Mouse (Mus musculus): Measurements from ENCODE around the gene Urah. TPM values are rescaled to one million over a fixed set of nuclear protein-coding genes. Genes with fewer than 3 reads are reported as not detected.
A peak's percentile ranks its signal among the peaks of the same experiment; 100 is the strongest.

Gene Urah
- polyA plus RNA-seq, 1 experiment, result not detected

DNA sequence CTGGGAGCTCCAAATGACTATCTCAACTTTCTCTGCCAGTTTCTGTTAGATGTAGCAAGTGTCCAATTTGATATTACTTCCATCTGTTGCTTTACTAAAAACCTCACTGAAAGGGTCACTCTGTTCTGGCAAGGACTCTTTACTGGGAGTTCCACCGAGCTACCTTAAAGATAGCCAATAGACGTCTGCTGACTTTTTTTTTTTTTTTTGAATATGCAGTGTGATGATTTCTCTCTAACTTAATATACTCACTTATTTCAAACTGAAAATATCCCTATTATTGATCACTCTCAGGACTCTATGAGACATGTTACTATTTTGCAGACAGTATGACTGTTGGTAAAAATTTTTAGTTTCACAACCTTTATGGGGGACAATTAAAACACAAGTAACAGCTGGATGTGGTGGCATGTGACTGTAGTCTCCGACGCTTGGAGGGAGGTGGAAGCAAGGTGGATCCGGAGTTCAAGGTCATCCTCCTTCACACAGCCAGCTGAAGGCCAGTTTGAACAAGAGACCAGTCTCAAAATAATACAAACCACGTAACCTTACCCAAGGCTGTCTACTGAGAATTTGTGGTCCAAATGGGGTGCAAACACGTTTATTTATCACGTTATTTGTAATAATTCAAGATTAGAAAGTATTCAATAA lies 46.2 kb downstream of the Urah start:
- H3K4me1 ChIP-seq (ENCODE audit: control insufficient read depth), result peaks cover 50% of the 10 kb centered on the region
- H3K36me3 ChIP-seq (ENCODE audit: control insufficient read depth), result peaks cover 53% of the 10 kb centered on the region
- no peaks in the 10 kb centered on the region for H3K27me3 ChIP-seq (ENCODE audit: control insufficient read depth)
- no peak for TF ChIP-seq GATA1 (IDR thresholded peaks at IDR 0.05; ENCODE audit: low read length)
- no peak for TF ChIP-seq TAL1 (IDR thresholded peaks at IDR 0.05; ENCODE audit: low read length)
- H3K9me3 ChIP-seq (ENCODE audit: control insufficient read depth, low read length), result no peaks in the 10 kb centered on the region
- peak overlapping the region; percentile 87 for H3K4me3 ChIP-seq (replicated peaks)

DNA sequence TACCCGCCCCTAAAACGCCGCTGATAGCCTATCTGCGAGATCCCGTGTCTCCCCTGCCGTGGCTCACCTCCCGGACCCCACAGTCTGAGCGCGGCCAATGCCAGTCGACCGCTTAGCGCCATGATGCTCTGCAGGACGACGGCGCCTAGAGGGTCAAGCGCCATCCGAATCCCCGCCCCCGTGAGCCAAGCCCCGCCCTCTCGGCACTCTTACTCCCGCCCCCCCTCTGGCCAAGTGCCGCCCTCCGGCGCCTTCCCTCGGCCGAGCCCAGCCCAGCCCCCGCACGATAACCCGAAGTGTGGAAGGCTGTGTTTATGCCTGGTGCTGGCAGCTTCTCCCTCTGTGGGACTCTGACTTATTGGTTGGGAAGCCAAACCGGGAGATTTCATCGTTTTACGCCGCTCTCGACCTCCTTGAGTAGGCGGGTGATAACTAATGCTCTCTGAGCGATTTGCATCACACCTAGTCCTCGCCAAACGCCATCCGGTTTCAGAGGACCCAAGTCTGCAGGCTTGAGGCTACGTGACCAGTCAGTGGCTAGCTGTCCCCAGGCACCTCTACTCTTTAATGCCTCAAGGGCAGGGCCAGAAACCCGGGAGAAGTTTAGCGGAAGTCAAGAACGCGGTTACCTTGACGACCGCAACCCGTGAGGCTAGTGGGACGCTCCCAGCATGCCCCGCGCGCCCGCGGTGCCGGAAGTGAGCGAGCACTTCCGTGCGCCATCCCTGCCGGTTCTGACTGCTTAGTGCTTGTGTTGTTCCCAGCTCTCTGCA lies 47.1 kb downstream of the Urah start, which contains the start of the genes Psmd13 and Sirt3:
Gene Psmd13 (plus strand): TSS at position 273 of the 773 bp plus-strand sequence.
Gene Sirt3 (minus strand): TSS at position 614 of the 773 bp plus-strand sequence.
- no peak for TF ChIP-seq TAL1 (IDR thresholded peaks at IDR 0.05; ENCODE audit: low read length)
- TF ChIP-seq GATA1 (IDR thresholded peaks at IDR 0.05; ENCODE audit: low read length), result no peak
- no peaks in the 10 kb centered on the region for H3K9me3 ChIP-seq (ENCODE audit: control insufficient read depth, low read length)
- peaks cover 50% of the 10 kb centered on the region for H3K4me1 ChIP-seq (ENCODE audit: control insufficient read depth)
- peak within 1 kb of the TSS; percentile 87 for H3K4me3 ChIP-seq (replicated peaks)
- H3K36me3 ChIP-seq (ENCODE audit: control insufficient read depth), result peaks cover 53% of the 10 kb centered on the region
- H3K27me3 ChIP-seq (ENCODE audit: control insufficient read depth), result no peaks in the 10 kb centered on the region

DNA sequence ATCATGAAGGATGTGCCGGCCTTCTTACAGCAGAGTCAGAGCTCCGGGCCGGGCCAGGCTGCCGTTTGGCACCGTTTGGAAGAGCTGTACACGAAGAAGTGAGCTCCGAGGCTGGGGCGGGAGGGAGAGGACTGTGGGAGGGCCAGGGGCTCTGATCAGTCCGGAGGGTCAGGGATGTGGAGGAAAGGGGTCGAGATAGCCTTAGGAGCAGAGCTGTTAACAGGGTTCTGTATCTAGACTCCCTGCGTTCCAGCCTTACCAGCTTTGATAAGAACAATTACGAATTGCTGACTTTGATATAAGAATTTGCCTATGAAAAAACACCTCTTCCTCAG lies 47.6 kb downstream of the Urah start:
- peak overlapping the region; percentile 87 for H3K4me3 ChIP-seq (replicated peaks)
- H3K27me3 ChIP-seq (ENCODE audit: control insufficient read depth), result no peaks in the 10 kb centered on the region
- TF ChIP-seq TAL1 (IDR thresholded peaks at IDR 0.05; ENCODE audit: low read length), result no peak
- H3K9me3 ChIP-seq (ENCODE audit: control insufficient read depth, low read length), result no peaks in the 10 kb centered on the region
- peaks cover 50% of the 10 kb centered on the region for H3K4me1 ChIP-seq (ENCODE audit: control insufficient read depth)
- H3K36me3 ChIP-seq (ENCODE audit: control insufficient read depth), result peaks cover 53% of the 10 kb centered on the region

Other genes with a start within 250 kb of the Urah start
- not detected in 2 replicates for gene Olfr46, start 233.7 kb upstream of the Urah start, polyA plus RNA-seq (2012)
- gene Olfr61, start 206.0 kb upstream of the Urah start, polyA plus RNA-seq (2012), result not detected in 2 replicates
- gene Olfr53, start 188.6 kb upstream of the Urah start, polyA plus RNA-seq (2012), result not detected in 2 replicates
- gene Olfr539, start 175.1 kb upstream of the Urah start, polyA plus RNA-seq (2012), result 0.01 TPM in 1 of 2 replicates, not detected in the other
- 0.01 TPM in 1 of 2 replicates, not detected in the other for gene Olfr45, start 153.1 kb upstream of the Urah start, polyA plus RNA-seq (2012)
- not detected in 2 replicates for gene Olfr541, start 137.8 kb upstream of the Urah start, polyA plus RNA-seq (2012)
- gene Cyp2e1, start 71.3 kb upstream of the Urah start, polyA plus RNA-seq (2012), result not detected in 2 replicates
- 0.05 TPM in 1 of 2 replicates, not detected in the other for gene Syce1, start 47.2 kb upstream of the Urah start, polyA plus RNA-seq (2012)
- not detected in 2 replicates for gene Zfp941, start 12.8 kb upstream of the Urah start, polyA plus RNA-seq (2012)
- gene Scgb1c1, start 10.5 kb downstream of the Urah start, polyA plus RNA-seq (2012), result not detected in 2 replicates
- not detected in 2 replicates for gene Odf3, start 12.8 kb downstream of the Urah start, polyA plus RNA-seq (2012)
- gene Gm45785, start 21.3 kb downstream of the Urah start, polyA plus RNA-seq (2012), result not detected in 2 replicates
- gene Ric8a, start 21.9 kb downstream of the Urah start, polyA plus RNA-seq (2012), result 2.1 and 2.7 TPM in 2 replicates
- 0.95 and 1.2 TPM in 2 replicates for gene Bet1l, start 22.6 kb downstream of the Urah start, polyA plus RNA-seq (2012)
- gene Psmd13, start 47.0 kb downstream of the Urah start, polyA plus RNA-seq (2012), result 13.2 and 18.4 TPM in 2 replicates
- 1.8 and 1.9 TPM in 2 replicates for gene Sirt3, start 47.3 kb downstream of the Urah start, polyA plus RNA-seq (2012)
- gene Cox8b, start 65.4 kb downstream of the Urah start, polyA plus RNA-seq (2012), result not detected in 2 replicates
- not detected in 2 replicates for gene Nlrp6, start 85.9 kb downstream of the Urah start, polyA plus RNA-seq (2012)
- gene Pgghg, start 106.4 kb downstream of the Urah start, polyA plus RNA-seq (2012), result 0.05 and 0.32 TPM in 2 replicates
- gene Ifitm5, start 115.3 kb downstream of the Urah start, polyA plus RNA-seq (2012), result not detected in 2 replicates
- gene Gm45717, start 120.9 kb downstream of the Urah start, polyA plus RNA-seq (2012), result not detected in 2 replicates
- 3.3 and 3.7 TPM in 2 replicates for gene Ifitm2, start 121.0 kb downstream of the Urah start, polyA plus RNA-seq (2012)
- gene Ifitm1, start 132.2 kb downstream of the Urah start, polyA plus RNA-seq (2012), result 0.05 and 0.47 TPM in 2 replicates
- 0.26 and 0.29 TPM in 2 replicates for gene Ifitm3, start 175.8 kb downstream of the Urah start, polyA plus RNA-seq (2012)
- not detected in 2 replicates for gene Ifitm6, start 182.9 kb downstream of the Urah start, polyA plus RNA-seq (2012)
- not detected in 2 replicates for gene Gm17387, start 194.1 kb downstream of the Urah start, polyA plus RNA-seq (2012)
- 0.03 and 0.15 TPM in 2 replicates for gene B4galnt4, start 226.1 kb downstream of the Urah start, polyA plus RNA-seq (2012)
- 0.03 and 0.05 TPM in 2 replicates for gene Pkp3, start 243.2 kb downstream of the Urah start, polyA plus RNA-seq (2012)

Measured in erythroblast, embryonic 14.5 days (primary cell).